Mouse (Mus musculus): ENCODE data around the gene Tmem131. TPM values are rescaled to one million over a fixed set of nuclear protein-coding genes. Genes with fewer than 3 reads are reported as not detected.

Gene Tmem131
- polyA plus RNA-seq, 1 experiment from 2014 or later: 8.0 TPM

DNA sequence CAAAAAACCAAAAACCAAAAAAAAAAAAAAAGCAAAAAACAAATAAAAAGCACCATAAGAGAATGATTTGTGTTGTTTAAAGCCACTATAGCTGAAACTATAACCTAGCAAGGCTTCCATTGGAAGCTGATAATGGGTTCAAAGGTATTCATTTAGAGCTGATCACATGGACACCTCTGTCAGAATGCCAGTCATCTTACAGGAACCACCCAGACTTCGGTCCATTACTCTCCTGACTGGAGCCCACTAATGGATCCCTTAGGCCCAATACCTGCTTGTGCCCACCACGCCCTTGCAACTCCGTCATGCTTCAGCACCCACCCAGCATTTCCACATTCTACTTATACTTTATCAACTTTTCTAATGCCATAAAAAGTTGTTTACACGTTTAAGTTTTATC is 17.2 kb downstream of the Tmem131 start:
- Histone ChIP-seq H3K9ac (no peak overlapping the region), H3K36me3 (replicated peaks) (peaks cover 11% of the 10 kb centered on the region; the same call in 1 of the 2 replicates), H3K27me3 (no peaks in the 10 kb centered on the region), H3K27ac (replicated peaks) (peak overlapping the region; percentile 78), H3K4me1 (replicated peaks) (peaks cover 93% of the 10 kb centered on the region), H3K4me2 (peak overlapping the region; percentile 39), H3K4me3 (replicated peaks) (no peak overlapping the region), H3K9me3 (replicated peaks) (no peaks in the 10 kb centered on the region)
- ATAC-seq (ENCODE audit: insufficient read depth): no peak
- WGBS (ENCODE audit: insufficient replicate concordance): 53% methylated on average over 4 of the region's 4 CpGs

DNA sequence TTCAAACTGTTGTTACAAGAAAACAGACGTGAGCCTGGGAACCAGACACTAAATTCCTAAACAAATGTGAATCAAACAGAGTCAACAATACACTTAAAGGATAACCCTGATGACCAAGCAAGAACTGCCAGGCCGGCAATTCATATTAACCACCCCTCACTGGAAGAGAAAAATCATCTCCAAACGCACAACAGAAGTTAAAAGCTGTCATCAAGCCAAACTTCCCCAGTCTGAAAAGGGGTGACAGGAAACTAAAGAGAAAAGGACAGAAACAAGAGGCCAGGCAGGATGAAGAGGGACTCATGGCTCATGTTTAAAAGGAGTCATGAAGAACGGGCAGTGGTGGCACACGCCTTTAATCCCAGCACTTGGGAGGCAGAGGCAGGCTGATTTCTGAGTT is 17.7 kb downstream of the Tmem131 start:
- H3K27ac ChIP-seq (replicated peaks): peak overlapping the region; percentile 78; the same call in 1 of the 2 replicates
- H3K4me3 ChIP-seq (replicated peaks): no peak overlapping the region
- no peaks in the 10 kb centered on the region for H3K9me3 ChIP-seq (replicated peaks)
- H3K4me2 ChIP-seq: no peak overlapping the region
- no peaks in the 10 kb centered on the region for H3K27me3 ChIP-seq
- peaks cover 11% of the 10 kb centered on the region; the same call in 1 of the 2 replicates for H3K36me3 ChIP-seq (replicated peaks)
- no peak for ATAC-seq (ENCODE audit: insufficient read depth)
- 47% methylated on average over 5 of the region's 5 CpGs for WGBS (ENCODE audit: insufficient replicate concordance)
- H3K4me1 ChIP-seq (replicated peaks): peaks cover 93% of the 10 kb centered on the region
- no peak overlapping the region for H3K9ac ChIP-seq

DNA sequence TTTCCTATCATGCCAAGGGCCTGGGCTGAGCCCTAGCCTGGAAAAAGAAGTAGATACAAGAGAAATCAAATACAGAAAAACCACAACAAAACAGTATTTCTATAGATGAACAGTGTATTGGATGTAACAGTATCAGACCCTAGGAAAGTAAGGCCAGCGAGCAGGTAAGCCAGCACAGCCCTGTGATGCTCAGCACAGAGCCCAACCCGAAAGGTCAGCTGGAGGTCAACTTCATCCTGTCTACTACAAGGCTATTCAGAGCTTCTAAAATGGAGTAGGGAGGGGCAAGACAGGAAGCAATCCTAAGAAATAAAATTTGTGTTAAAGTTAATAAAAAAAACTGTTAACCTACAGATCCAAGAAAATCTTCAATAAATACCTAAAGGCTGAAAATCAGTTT is 18.6 kb downstream of the Tmem131 start:
- H3K27me3 ChIP-seq: no peaks in the 10 kb centered on the region
- ATAC-seq (ENCODE audit: insufficient read depth): no peak
- no peak overlapping the region for H3K4me2 ChIP-seq
- H3K27ac ChIP-seq (replicated peaks): peak overlapping the region; percentile 66; the same call in 1 of the 2 replicates
- H3K4me3 ChIP-seq (replicated peaks): no peak overlapping the region
- peaks cover 7% of the 10 kb centered on the region; the same call in 1 of the 2 replicates for H3K36me3 ChIP-seq (replicated peaks)
- H3K4me1 ChIP-seq (replicated peaks): peaks cover 95% of the 10 kb centered on the region
- no peaks in the 10 kb centered on the region for H3K9me3 ChIP-seq (replicated peaks)
- H3K9ac ChIP-seq: no peak overlapping the region
- 80% methylated on average over 2 of the region's 2 CpGs for WGBS (ENCODE audit: insufficient replicate concordance)

DNA sequence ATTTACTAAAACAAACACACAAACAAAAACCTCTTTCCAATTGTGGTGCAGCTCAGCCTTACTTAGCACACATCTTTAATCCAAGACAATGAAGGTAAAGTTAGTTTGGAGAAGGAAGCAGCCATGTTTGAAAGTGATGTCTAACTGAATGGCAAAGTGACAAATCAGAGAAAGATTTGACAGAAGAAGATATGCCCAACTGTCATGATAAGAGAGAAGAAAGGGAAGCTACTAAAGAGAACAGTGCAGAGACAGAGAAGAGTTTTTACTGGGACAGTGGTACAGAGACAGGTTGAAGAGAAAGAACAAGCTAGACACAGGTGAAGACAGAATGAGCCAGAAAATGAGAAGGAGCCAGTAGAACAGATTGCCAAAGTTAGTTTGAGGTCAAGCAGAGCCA is 19.6 kb downstream of the Tmem131 start:
- Histone ChIP-seq H3K36me3 (replicated peaks) (0 out of 2 replicates have a peak, but pooled peaks cover 4% of the 10 kb centered on the region), H3K27me3 (no peaks in the 10 kb centered on the region), H3K4me3 (replicated peaks) (no peak overlapping the region), H3K9ac (no peak overlapping the region), H3K4me2 (peak overlapping the region; percentile 77; the same call in 1 of the 2 replicates), H3K27ac (replicated peaks) (peak overlapping the region; percentile 100), H3K9me3 (replicated peaks) (no peaks in the 10 kb centered on the region), H3K4me1 (replicated peaks) (peaks cover 95% of the 10 kb centered on the region)
- ATAC-seq (ENCODE audit: insufficient read depth): no peak

DNA sequence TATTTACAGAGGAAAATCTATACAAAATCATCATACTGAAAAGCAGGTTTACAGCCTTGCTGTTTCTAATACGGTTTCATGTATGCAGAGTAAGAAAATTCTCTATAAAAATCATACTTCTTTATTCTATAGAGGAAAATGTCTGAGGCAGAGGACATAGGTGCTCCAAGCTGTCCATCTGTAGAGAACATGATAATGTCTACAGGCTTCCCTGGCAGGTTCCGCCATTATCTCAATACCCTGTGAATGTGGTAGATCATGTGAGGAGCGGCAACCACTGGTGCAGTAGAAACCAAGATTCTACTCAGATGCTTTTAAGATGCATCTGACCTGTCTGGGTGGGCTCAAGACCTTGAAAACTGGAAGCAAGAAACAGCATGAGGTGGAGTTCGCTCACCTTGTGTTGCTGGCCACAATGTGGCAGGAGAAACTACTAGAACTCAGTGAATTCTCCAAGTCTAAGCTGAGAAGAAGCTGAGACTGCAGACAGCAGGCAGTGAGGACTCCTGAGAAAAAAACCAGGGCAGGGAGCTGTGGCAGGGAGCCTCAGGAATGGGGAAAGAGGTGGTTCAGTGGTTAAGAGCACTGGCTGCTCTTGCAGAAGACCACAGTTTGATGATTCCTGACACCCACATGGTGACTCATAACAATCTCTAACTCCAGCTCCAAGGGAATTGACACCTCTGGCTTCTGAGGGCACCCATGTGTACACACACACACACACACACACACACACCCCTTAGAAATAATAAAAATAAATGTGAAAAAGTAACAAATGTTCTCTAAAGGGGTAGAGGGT is 20.6 kb downstream of the Tmem131 start:
- Histone ChIP-seq H3K4me2 (peak overlapping the region; percentile 77), H3K4me3 (replicated peaks) (peak overlapping the region; percentile 15), H3K9ac (peak overlapping the region; percentile 16; the same call in 1 of the 2 replicates), H3K27me3 (no peaks in the 10 kb centered on the region), H3K4me1 (replicated peaks) (peaks cover 96% of the 10 kb centered on the region), H3K27ac (replicated peaks) (peak overlapping the region; percentile 100), H3K36me3 (replicated peaks) (0 out of 2 replicates have a peak, but pooled peaks cover 4% of the 10 kb centered on the region), H3K9me3 (replicated peaks) (no peaks in the 10 kb centered on the region)
- 51% methylated on average over 4 of the region's 4 CpGs for WGBS (ENCODE audit: insufficient replicate concordance)
- no peak for ATAC-seq (ENCODE audit: insufficient read depth)

DNA sequence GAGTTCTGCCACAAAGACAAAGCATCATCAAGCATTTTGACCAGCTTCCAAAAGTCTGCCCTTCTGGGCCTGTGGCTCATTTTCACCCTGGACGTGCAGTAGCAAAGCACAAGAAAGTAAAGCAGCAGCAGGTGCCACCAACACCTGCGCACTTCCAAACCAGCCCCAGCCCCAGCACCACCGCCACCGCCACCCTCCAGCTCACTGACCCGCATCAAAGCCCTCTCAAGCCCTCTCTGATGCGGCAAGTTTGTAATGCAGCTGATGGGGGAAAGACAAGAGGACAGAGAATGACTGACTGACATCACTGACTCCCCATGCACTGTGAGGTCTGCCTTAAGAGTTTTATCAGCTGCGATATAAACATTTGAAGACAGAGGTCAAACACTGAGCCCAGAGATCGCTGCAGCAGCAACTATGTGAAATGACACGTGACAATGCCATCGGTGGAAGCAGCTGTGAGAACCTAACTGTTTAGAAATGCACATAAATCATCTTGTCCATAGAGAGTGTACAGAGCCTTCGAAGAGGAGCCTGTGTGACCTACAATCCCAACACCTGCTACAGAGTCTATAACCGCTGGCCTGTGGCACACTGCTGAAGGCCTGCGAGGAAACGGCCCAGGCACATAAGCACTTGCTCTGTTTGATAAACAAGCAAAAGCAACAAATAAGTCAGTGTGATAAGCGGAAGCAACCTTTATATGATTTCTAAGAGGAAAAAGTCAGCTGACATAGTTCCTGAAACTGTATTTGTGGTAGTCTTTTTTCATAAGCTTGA is 21.7 kb downstream of the Tmem131 start:
- Histone ChIP-seq H3K4me1 (replicated peaks) (peaks cover 98% of the 10 kb centered on the region), H3K4me2 (peak overlapping the region; percentile 77), H3K27ac (replicated peaks) (peak overlapping the region; percentile 100), H3K27me3 (no peaks in the 10 kb centered on the region), H3K36me3 (replicated peaks) (0 out of 2 replicates have a peak, but pooled peaks cover 4% of the 10 kb centered on the region), H3K9ac (peak overlapping the region; percentile 53), H3K4me3 (replicated peaks) (peak overlapping the region; percentile 37; the same call in 1 of the 2 replicates), H3K9me3 (replicated peaks) (no peaks in the 10 kb centered on the region)
- 40% methylated on average over 15 of the region's 15 CpGs for WGBS (ENCODE audit: insufficient replicate concordance)
- no peak for ATAC-seq (ENCODE audit: insufficient read depth)

DNA sequence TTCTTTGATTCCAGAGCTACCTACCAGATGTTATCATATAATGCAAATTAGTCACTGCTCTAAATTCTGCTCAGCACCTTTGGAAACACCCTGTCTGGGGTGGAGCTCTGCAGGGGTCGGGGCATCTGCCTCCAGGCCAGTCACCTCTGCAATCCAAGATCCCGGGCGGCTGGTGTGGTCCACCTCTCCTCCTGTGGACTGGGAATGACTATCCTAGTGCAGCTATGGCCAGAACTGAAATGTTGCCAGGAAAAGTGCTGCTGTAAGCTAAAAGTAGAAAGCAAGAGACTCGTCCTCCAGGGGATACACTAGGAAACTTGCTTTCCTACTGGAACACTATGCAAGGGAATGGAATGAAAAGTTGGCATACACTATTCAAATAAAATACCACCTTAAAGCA is 22.7 kb downstream of the Tmem131 start:
- Histone ChIP-seq H3K4me2 (peak overlapping the region; percentile 77), H3K36me3 (replicated peaks) (0 out of 2 replicates have a peak, but pooled peaks cover 9% of the 10 kb centered on the region), H3K27ac (replicated peaks) (peak overlapping the region; percentile 100), H3K4me1 (replicated peaks) (peaks cover 98% of the 10 kb centered on the region), H3K9ac (peak overlapping the region; percentile 53), H3K9me3 (replicated peaks) (no peaks in the 10 kb centered on the region), H3K4me3 (replicated peaks) (peak overlapping the region; percentile 37), H3K27me3 (no peaks in the 10 kb centered on the region)
- 25% methylated on average over 4 of the region's 4 CpGs for WGBS (ENCODE audit: insufficient replicate concordance)
- ATAC-seq (ENCODE audit: insufficient read depth): no peak

DNA sequence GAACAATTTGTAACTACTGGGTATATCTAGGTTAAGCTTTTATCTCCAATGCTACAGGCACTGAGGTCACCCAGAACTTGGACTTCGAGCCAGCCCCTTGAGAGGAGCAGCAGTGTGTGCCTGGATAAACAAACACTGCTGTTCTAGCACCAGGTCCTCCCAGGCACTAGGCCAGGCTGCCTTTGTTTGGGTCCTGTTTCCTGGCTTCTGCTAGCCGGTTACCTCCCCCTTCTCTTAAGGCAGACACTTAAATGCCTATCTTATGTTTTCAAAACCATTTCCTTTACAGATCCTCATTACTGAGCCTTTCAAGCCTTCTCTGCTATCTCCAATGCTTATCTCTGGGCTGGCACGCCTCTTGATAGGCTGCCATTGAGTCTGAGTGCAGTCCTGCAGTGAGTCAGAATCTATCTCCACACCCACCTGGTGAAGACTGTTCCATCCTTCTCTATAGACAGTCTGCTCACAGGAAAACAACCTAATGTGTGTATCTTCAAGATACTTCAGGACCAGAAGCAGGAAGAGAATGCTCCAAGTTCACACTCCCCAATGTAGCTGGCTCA is 23.2 kb downstream of the Tmem131 start:
- peak overlapping the region; percentile 37 for H3K4me3 ChIP-seq (replicated peaks)
- peak overlapping the region; percentile 77 for H3K4me2 ChIP-seq
- WGBS (ENCODE audit: insufficient replicate concordance): 3% methylated on average over 3 of the region's 3 CpGs
- H3K36me3 ChIP-seq (replicated peaks): 0 out of 2 replicates have a peak, but pooled peaks cover 9% of the 10 kb centered on the region
- H3K9me3 ChIP-seq (replicated peaks): no peaks in the 10 kb centered on the region
- H3K4me1 ChIP-seq (replicated peaks): peaks cover 99% of the 10 kb centered on the region
- ATAC-seq (ENCODE audit: insufficient read depth): peak; percentile 74
- H3K27me3 ChIP-seq: no peaks in the 10 kb centered on the region
- peak overlapping the region; percentile 100 for H3K27ac ChIP-seq (replicated peaks)
- H3K9ac ChIP-seq: peak overlapping the region; percentile 53

DNA sequence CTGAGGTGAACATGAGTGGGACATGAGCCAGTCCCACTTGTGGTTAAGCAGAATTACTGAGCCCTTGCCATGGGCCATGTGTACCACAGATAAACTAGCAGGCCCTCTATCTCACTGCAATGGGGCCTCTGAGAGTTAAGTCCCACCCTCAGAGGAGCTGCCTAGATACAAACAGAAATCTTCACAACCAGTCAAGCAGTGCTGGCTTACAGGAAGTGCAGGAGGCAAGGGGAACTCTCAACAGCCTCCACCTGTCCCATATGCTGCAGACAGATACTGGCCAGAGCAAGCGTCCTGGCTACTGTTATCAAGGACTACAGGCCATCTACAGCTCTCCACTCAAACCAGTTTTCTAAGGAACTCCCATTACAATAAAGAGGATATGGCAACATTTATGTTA is 23.7 kb downstream of the Tmem131 start:
- peak; percentile 92 for ATAC-seq (ENCODE audit: insufficient read depth)
- Histone ChIP-seq H3K9ac (peak overlapping the region; percentile 53), H3K9me3 (replicated peaks) (no peaks in the 10 kb centered on the region), H3K36me3 (replicated peaks) (0 out of 2 replicates have a peak, but pooled peaks cover 9% of the 10 kb centered on the region), H3K4me1 (replicated peaks) (peaks cover 100% of the 10 kb centered on the region), H3K4me2 (peak overlapping the region; percentile 77), H3K27me3 (no peaks in the 10 kb centered on the region), H3K4me3 (replicated peaks) (peak overlapping the region; percentile 37), H3K27ac (replicated peaks) (peak overlapping the region; percentile 100)
- 9% methylated on average over 1 of the region's 1 CpGs for WGBS (ENCODE audit: insufficient replicate concordance)

DNA sequence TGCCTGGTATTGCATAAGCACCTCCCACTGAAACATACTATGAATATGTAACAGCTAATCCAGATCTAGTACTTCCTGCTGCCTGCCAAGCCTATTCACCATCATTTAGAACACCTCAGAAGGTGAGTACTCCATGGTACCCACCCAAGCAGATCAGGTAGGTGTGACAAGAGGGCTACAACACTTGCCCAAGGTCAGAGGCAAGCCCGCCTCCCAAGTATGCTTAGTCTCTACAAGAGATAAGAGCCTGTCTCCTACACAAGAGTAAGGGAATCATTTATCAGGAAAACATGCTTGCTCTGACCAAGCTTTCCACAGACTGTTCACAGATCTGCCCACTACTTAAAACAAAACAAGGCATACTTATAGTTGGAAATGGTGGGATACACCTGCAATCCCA is 26.0 kb downstream of the Tmem131 start:
- WGBS (ENCODE audit: insufficient replicate concordance): 28% methylated on average over 1 of the region's 1 CpGs
- Histone ChIP-seq H3K27me3 (no peaks in the 10 kb centered on the region), H3K27ac (replicated peaks) (peak overlapping the region; percentile 100), H3K4me3 (replicated peaks) (no peak overlapping the region), H3K9me3 (replicated peaks) (no peaks in the 10 kb centered on the region), H3K9ac (0 out of 2 replicates have a peak overlapping the region, but pooled peaks have one; percentile 0), H3K4me1 (replicated peaks) (peaks cover 99% of the 10 kb centered on the region), H3K36me3 (replicated peaks) (0 out of 2 replicates have a peak, but pooled peaks cover 9% of the 10 kb centered on the region), H3K4me2 (peak overlapping the region; percentile 43)
- 0 out of 2 replicates have a peak, but pooled peaks have one; percentile 1 for ATAC-seq (ENCODE audit: insufficient read depth)

Data from liver, embryonic 15.5 days (tissue).